Mouse (Mus musculus): Measurements from ENCODE around the gene Fos. TPM values are rescaled to one million over a fixed set of nuclear protein-coding genes. Genes with fewer than 3 reads are reported as not detected.

The Fos gene
- total and polyA plus RNA-seq, 2 experiments, result 0.65 to 1.2 TPM

DNA sequence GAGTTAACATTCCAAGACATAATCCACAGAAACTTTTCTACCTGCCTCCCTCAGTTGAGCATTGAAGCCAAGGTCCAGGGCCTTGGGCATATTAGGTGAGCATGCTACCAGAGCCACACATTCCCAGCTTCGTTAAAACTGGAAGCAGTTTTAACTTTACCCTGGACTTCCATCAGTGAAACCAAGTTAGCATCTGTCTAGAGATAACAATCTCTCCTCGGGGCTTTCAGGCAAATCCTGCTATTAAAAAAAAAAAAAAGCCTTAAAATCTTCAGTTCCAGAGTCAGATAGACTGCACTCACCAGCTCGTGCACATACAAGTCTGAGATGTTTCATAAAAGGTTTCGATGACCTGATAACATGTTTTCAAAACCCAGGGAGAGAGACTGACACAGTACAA is 17.4 kb upstream of the Fos start:
- Histone ChIP-seq H3K27me3 (ENCODE audit: control insufficient read depth, insufficient read depth, low read length) (no peaks in the 10 kb centered on the region), H3K9ac (ENCODE audit: low read depth, low read length) (no peak overlapping the region), H3K27ac (replicated peaks; ENCODE audit: insufficient read depth, low read depth, low read length) (no peak overlapping the region), H3K79me2 (ENCODE audit: control insufficient read depth, insufficient read depth, low read length) (no peaks in the 10 kb centered on the region), H3K4me3 (ENCODE audit: insufficient read depth, low read depth, low read length) (no peak overlapping the region), H3K36me3 (ENCODE audit: control insufficient read depth, insufficient read depth, low read length) (no peaks in the 10 kb centered on the region), H3K4me1 (ENCODE audit: control insufficient read depth, insufficient read depth, low read length) (peaks cover 15% of the 10 kb centered on the region)
- TF ChIP-seq CTCF (IDR thresholded peaks at IDR 0.05; ENCODE audit: low read depth, low read length) (no peak), POLR2A (IDR thresholded peaks at IDR 0.05; ENCODE audit: extremely low read depth, insufficient read depth, low read length) (no peak)
- no peak for DNase-seq (ENCODE audit: extremely low read depth, low read depth, low spot score)
- WGBS, result 66% methylated on average over 4 of the region's 4 CpGs

DNA sequence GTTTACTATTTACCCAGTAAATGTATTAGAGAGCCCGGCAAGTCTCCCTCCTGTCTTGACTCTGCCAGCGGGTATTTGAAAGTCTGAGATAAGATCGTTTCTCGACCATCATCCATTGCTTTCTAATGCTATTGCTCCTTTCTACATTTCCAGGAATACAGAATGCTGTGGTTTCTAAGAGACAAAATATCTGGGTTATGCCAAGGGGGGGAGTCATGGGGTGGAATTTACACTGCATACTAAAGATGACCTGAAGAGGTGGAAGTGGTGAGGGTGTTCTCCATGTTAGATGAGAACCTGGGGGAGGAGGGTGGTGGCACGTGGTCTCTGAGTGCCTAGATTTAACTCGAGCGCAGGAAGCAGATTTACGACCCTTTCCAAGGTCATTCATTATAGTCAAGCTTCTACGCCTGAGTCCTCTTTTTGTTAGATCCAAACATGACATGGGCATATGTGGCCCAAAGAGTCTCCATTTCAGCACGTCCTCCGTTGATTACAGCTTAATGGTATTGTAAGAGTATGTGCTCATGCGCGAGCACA is 16.7 kb upstream of the Fos start:
- Histone ChIP-seq H3K79me2 (ENCODE audit: control insufficient read depth, insufficient read depth, low read length) (no peaks in the 10 kb centered on the region), H3K4me1 (ENCODE audit: control insufficient read depth, insufficient read depth, low read length) (peaks cover 9% of the 10 kb centered on the region), H3K27me3 (ENCODE audit: control insufficient read depth, insufficient read depth, low read length) (no peaks in the 10 kb centered on the region), H3K9ac (ENCODE audit: low read depth, low read length) (no peak overlapping the region), H3K36me3 (ENCODE audit: control insufficient read depth, insufficient read depth, low read length) (no peaks in the 10 kb centered on the region), H3K4me3 (ENCODE audit: insufficient read depth, low read depth, low read length) (no peak overlapping the region), H3K27ac (replicated peaks; ENCODE audit: insufficient read depth, low read depth, low read length) (no peak overlapping the region)
- no peak for DNase-seq (ENCODE audit: extremely low read depth, low read depth, low spot score)
- TF ChIP-seq CTCF (IDR thresholded peaks at IDR 0.05; ENCODE audit: low read depth, low read length) (no peak), POLR2A (IDR thresholded peaks at IDR 0.05; ENCODE audit: extremely low read depth, insufficient read depth, low read length) (no peak)
- WGBS, result 71% methylated on average over 13 of the region's 13 CpGs

DNA sequence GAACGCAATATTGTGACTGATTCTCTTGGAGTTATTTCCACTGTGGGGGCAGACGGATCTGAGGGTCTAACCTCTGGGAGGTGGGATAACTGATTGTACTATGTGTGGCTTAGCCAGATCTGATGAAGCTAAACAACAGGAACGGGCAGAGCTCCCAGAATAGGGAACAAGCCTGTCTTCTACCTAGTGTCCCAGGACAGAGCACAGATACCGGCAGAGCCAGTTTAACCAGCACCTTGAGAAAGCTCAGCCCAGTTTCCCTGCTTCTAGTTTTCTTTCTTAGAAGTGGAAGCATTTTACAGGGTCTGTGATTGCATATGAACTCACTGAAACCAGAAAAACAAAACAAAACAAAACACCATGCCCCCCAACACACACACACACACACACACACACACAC is 13.9 kb upstream of the Fos start:
- Histone ChIP-seq H3K27ac (replicated peaks; ENCODE audit: insufficient read depth, low read depth, low read length) (no peak overlapping the region), H3K27me3 (ENCODE audit: control insufficient read depth, insufficient read depth, low read length) (no peaks in the 10 kb centered on the region), H3K9ac (ENCODE audit: low read depth, low read length) (no peak overlapping the region), H3K36me3 (ENCODE audit: control insufficient read depth, insufficient read depth, low read length) (no peaks in the 10 kb centered on the region), H3K4me3 (ENCODE audit: insufficient read depth, low read depth, low read length) (no peak overlapping the region), H3K4me1 (ENCODE audit: control insufficient read depth, insufficient read depth, low read length) (peaks cover 5% of the 10 kb centered on the region; the same call in 1 of the 2 replicates), H3K79me2 (ENCODE audit: control insufficient read depth, insufficient read depth, low read length) (no peaks in the 10 kb centered on the region)
- DNase-seq (ENCODE audit: extremely low read depth, low read depth, low spot score), result no peak
- WGBS, result 86% methylated on average over 4 of the region's 4 CpGs
- TF ChIP-seq POLR2A (IDR thresholded peaks at IDR 0.05; ENCODE audit: extremely low read depth, insufficient read depth, low read length), result no peak
- TF ChIP-seq CTCF (IDR thresholded peaks at IDR 0.05; ENCODE audit: low read depth, low read length), result no peak

DNA sequence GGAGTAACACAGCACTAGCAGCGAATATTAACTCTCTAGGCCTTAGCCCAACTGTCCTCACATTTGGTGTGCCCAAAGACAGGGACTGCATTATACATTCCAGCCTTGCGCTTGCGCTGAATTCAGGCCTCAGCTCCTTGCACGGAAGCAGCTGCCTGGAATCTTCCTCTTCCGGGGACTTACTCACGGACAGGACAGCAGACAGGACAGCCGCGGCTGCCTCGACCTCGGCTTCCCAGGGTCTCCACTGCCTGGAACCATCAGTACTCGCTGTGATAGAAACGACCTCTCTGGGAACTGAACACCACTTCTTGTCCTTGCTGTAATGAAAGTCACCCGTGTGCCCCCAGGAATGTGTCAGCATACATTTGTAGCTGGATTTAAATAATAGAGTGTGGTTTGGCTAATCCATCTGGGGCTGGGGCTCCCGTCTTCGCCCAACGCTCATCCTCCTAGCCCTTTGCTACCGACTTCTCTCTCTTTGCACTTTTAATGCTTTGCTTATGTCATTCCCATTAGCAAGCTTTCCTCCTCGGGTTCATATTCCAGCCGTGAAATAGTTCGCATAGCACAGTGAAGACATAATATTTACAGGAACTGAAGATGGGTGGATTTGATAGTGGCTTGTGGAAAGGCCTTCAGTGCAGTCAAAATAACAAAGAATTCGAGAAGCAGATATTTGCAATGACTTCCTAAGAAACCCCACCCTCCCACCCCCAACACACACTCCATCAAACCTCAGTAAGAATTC is 11.6 kb upstream of the Fos start:
- no peak for DNase-seq (ENCODE audit: extremely low read depth, low read depth, low spot score)
- WGBS, result 70% methylated on average over 21 of the region's 21 CpGs
- Histone ChIP-seq H3K27me3 (ENCODE audit: control insufficient read depth, insufficient read depth, low read length) (no peaks in the 10 kb centered on the region), H3K4me3 (ENCODE audit: insufficient read depth, low read depth, low read length) (peak overlapping the region; percentile 8; the same call in 1 of the 2 replicates), H3K36me3 (ENCODE audit: control insufficient read depth, insufficient read depth, low read length) (no peaks in the 10 kb centered on the region), H3K27ac (replicated peaks; ENCODE audit: insufficient read depth, low read depth, low read length) (peak overlapping the region; percentile 47), H3K79me2 (ENCODE audit: control insufficient read depth, insufficient read depth, low read length) (no peaks in the 10 kb centered on the region), H3K4me1 (ENCODE audit: control insufficient read depth, insufficient read depth, low read length) (0 out of 2 replicates have a peak, but pooled peaks cover 1% of the 10 kb centered on the region), H3K9ac (ENCODE audit: low read depth, low read length) (no peak overlapping the region)
- TF ChIP-seq POLR2A (IDR thresholded peaks at IDR 0.05; ENCODE audit: extremely low read depth, insufficient read depth, low read length) (no peak), CTCF (IDR thresholded peaks at IDR 0.05; ENCODE audit: low read depth, low read length) (no peak)

DNA sequence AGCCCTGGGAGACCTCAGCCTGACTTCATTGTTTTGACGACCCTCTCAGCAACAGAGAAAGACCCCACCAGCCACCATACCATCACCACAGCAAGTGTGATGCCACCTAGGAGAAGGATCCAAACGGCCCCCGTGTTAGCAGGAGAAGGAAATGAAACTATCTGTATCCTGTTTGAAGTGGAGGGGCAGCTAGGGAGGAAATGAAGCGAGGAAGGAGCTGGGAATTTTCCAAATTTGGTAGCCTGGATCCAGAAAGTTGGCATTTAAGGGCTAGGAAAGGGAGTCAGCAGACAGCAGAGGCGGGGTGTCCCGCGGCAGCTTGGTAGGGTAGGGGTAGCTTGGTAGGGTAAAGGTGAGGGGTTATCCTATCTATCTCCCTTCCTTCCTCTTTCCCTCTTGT is 10.9 kb upstream of the Fos start:
- H3K79me2 ChIP-seq (ENCODE audit: control insufficient read depth, insufficient read depth, low read length), result no peaks in the 10 kb centered on the region
- no peak overlapping the region for H3K9ac ChIP-seq (ENCODE audit: low read depth, low read length)
- H3K4me1 ChIP-seq (ENCODE audit: control insufficient read depth, insufficient read depth, low read length), result 0 out of 2 replicates have a peak, but pooled peaks cover 1% of the 10 kb centered on the region
- no peak for DNase-seq (ENCODE audit: extremely low read depth, low read depth, low spot score)
- TF ChIP-seq CTCF (IDR thresholded peaks at IDR 0.05; ENCODE audit: low read depth, low read length) (no peak), POLR2A (IDR thresholded peaks at IDR 0.05; ENCODE audit: extremely low read depth, insufficient read depth, low read length) (no peak)
- H3K27me3 ChIP-seq (ENCODE audit: control insufficient read depth, insufficient read depth, low read length), result no peaks in the 10 kb centered on the region
- 52% methylated on average over 7 of the region's 7 CpGs for WGBS
- H3K4me3 ChIP-seq (ENCODE audit: insufficient read depth, low read depth, low read length), result no peak overlapping the region; the same call in 1 of the 2 replicates
- no peaks in the 10 kb centered on the region for H3K36me3 ChIP-seq (ENCODE audit: control insufficient read depth, insufficient read depth, low read length)
- H3K27ac ChIP-seq (replicated peaks; ENCODE audit: insufficient read depth, low read depth, low read length), result peak overlapping the region; percentile 63

DNA sequence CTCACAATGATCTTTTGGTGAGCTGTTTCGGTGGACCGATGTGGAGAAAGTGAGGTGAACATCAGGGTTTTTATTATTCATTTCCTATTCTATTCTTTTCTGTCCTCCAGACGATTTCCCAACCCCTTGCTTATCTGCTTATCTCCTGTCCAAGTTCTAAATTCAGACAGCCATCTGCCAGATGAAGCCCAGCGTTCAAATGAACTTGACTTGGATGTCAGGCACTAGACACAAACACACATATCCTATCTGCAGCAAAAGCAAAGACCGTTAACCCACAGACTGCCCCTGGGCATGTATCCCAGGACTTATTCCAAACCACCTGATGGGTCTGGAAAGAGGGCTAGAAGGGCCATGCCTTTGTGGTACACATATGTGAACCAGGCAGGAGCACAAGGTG is 9.3 kb upstream of the Fos start:
- H3K9ac ChIP-seq (ENCODE audit: low read depth, low read length), result no peak overlapping the region
- H3K27ac ChIP-seq (replicated peaks; ENCODE audit: insufficient read depth, low read depth, low read length), result no peak overlapping the region
- peaks cover 1% of the 10 kb centered on the region; the same call in 1 of the 2 replicates for H3K4me1 ChIP-seq (ENCODE audit: control insufficient read depth, insufficient read depth, low read length)
- DNase-seq (ENCODE audit: extremely low read depth, low read depth, low spot score), result no peak
- H3K79me2 ChIP-seq (ENCODE audit: control insufficient read depth, insufficient read depth, low read length), result no peaks in the 10 kb centered on the region
- 51% methylated on average over 5 of the region's 5 CpGs for WGBS
- no peak overlapping the region for H3K4me3 ChIP-seq (ENCODE audit: insufficient read depth, low read depth, low read length)
- TF ChIP-seq CTCF (IDR thresholded peaks at IDR 0.05; ENCODE audit: low read depth, low read length), result no peak
- no peak for TF ChIP-seq POLR2A (IDR thresholded peaks at IDR 0.05; ENCODE audit: extremely low read depth, insufficient read depth, low read length)
- H3K27me3 ChIP-seq (ENCODE audit: control insufficient read depth, insufficient read depth, low read length), result no peaks in the 10 kb centered on the region
- no peaks in the 10 kb centered on the region for H3K36me3 ChIP-seq (ENCODE audit: control insufficient read depth, insufficient read depth, low read length)
